Mouse (Mus musculus) cerebellum, adult 2 months (tissue): ENCODE data around the gene Idh3b. TPM values are rescaled to one million over a fixed set of nuclear protein-coding genes. Genes with fewer than 3 reads are reported as not detected.

Experiments
- DNase-seq, 2 experiments: peaks; one replicate each; pipeline ENCODE4 v3.0.0; 2021
- H3K27ac ChIP-seq: fragments of 200-500 bp; 2 replicates; pipeline ENCODE4 v1.5.1; 2012; ENCODE audit warnings: low read length, control low read depth, inconsistent platforms; ENCODE audit not compliant: insufficient read depth
- H3K27me3 ChIP-seq: fragments of 200-500 bp; 2 replicates; pipeline ENCODE4 v1.6.1; 2012; ENCODE audit warnings: inconsistent platforms, mild to moderate bottlenecking, low read length, moderate library complexity; ENCODE audit not compliant: control insufficient read depth, insufficient read depth
- H3K4me1 ChIP-seq: fragments of 200-500 bp; 2 replicates; pipeline ENCODE4 v1.6.1; 2011; ENCODE audit warnings: low read length; ENCODE audit not compliant: control insufficient read depth, insufficient read depth
- H3K4me3 ChIP-seq: fragments of 200-500 bp; replicated peaks from 2 replicates; pipeline ENCODE3; 2011; ENCODE audit warnings: mild to moderate bottlenecking, low read depth, low read length, control low read depth; ENCODE audit not compliant: insufficient read depth
- CTCF ChIP-seq: fragments of 200-500 bp; IDR thresholded peaks from 2 replicates; pipeline ENCODE4 v1.5.1; 2011; ENCODE audit warnings: low read depth, mild to moderate bottlenecking, control low read depth, low read length, moderate library complexity, borderline replicate concordance; ENCODE audit not compliant: insufficient read depth
- POLR2A ChIP-seq: fragments of 200-500 bp; IDR thresholded peaks from 2 replicates; pipeline ENCODE4 v1.6.1; 2011; ENCODE audit warnings: low read length, control low read depth, borderline replicate concordance; ENCODE audit not compliant: insufficient read depth
- WGBS: fragments of 180-500 bp; shearing (Covaris S2); methylation state at CpG from one replicate; pipeline ENCODE4 v1.1.7; 2018; 5-methylcytosine and 5-hydroxymethylcytosine counted together
- polyA plus RNA-seq: library from polyadenylated mRNA; depleted of rRNA; stranded (reverse); fragments of >200 nt; gene quantifications from 2 replicates; pipeline ENCODE4 v1.2.3, GENCODE M21; 2012; rRNA removed

The Idh3b gene
- polyA plus RNA-seq, result 514 and 530 TPM in 2 replicates

GRCm38 (mm10) chr2:130283854-130284654 lies at the start of gene Idh3b:
Idh3b (minus strand) TSS chr2:130284547.
- TF ChIP-seq POLR2A (peak; percentile 96), CTCF (no peak)
- H3K27me3 ChIP-seq, result no peaks in the 10 kb centered on the region
- peaks cover 3% of the 10 kb centered on the region; the same call in 1 of the 2 replicates for H3K4me1 ChIP-seq
- DNase-seq, result peak; percentile 91 to 92
- WGBS, result under 1% methylated on average over 51 of the region's 51 CpGs
- H3K27ac ChIP-seq, result peak within 1 kb of the TSS; percentile 75
- peak within 1 kb of the TSS; percentile 88 for H3K4me3 ChIP-seq

- 85% methylated on average over 2 of the region's 2 CpGs for WGBS
- TF ChIP-seq CTCF, result no peak
- TF ChIP-seq POLR2A, result no peak
These were observed 45.2 kb upstream of the Idh3b start for GRCm38 (mm10) chr2:130329502-130329901.

GRCm38 (mm10) chr2:130327057-130327456 lies 42.7 kb upstream of the Idh3b start:
- Histone ChIP-seq H3K27me3 (no peaks in the 10 kb centered on the region), H3K27ac (no peak overlapping the region), H3K4me1 (no peaks in the 10 kb centered on the region), H3K4me3 (no peak overlapping the region)
- 59% methylated on average over 1 of the region's 1 CpGs for WGBS
- no peak for DNase-seq
- TF ChIP-seq CTCF (no peak), POLR2A (no peak)

More at GRCm38 (mm10) chr2:130329502-130329901, 45.2 kb upstream of the Idh3b start:
- Histone ChIP-seq H3K27ac (no peak overlapping the region), H3K4me1 (no peaks in the 10 kb centered on the region), H3K27me3 (no peaks in the 10 kb centered on the region), H3K4me3 (no peak overlapping the region)
- DNase-seq, result no peak

- no peak for DNase-seq
- H3K27ac ChIP-seq, result no peak overlapping the region
- no peaks in the 10 kb centered on the region for H3K27me3 ChIP-seq
- WGBS, result 60% methylated on average over 4 of the region's 4 CpGs
- no peak for TF ChIP-seq CTCF
- TF ChIP-seq POLR2A, result no peak
- no peak overlapping the region for H3K4me3 ChIP-seq
- H3K4me1 ChIP-seq, result no peaks in the 10 kb centered on the region
These were observed 18.7 kb upstream of the Idh3b start for GRCm38 (mm10) chr2:130303014-130303413.

GRCm38 (mm10) chr2:130297580-130297979 lies 13.2 kb upstream of the Idh3b start:
- 84% methylated on average over 9 of the region's 9 CpGs for WGBS
- Histone ChIP-seq H3K27me3 (peaks cover 2% of the 10 kb centered on the region; the same call in 1 of the 2 replicates), H3K4me1 (no peaks in the 10 kb centered on the region), H3K4me3 (no peak overlapping the region), H3K27ac (no peak overlapping the region)
- DNase-seq, result no peak
- TF ChIP-seq CTCF (no peak), POLR2A (no peak)

- 9% methylated on average over 20 of the region's 20 CpGs for WGBS
- H3K4me3 ChIP-seq, result peak overlapping the region; percentile 46
- no peak for TF ChIP-seq POLR2A
- no peak for DNase-seq
- peaks cover 2% of the 10 kb centered on the region; the same call in 1 of the 2 replicates for H3K27me3 ChIP-seq
- H3K27ac ChIP-seq, result no peak overlapping the region
- H3K4me1 ChIP-seq, result no peaks in the 10 kb centered on the region
These were observed 11.9 kb upstream of the Idh3b start for GRCm38 (mm10) chr2:130296134-130296745.

GRCm38 (mm10) chr2:130295331-130296133 lies 11.2 kb upstream of the Idh3b start:
- peak; percentile 43 to 51 for DNase-seq
- peak overlapping the region; percentile 46 for H3K4me3 ChIP-seq
- no peak for TF ChIP-seq POLR2A
- TF ChIP-seq CTCF, result no peak
- peaks cover 2% of the 10 kb centered on the region; the same call in 1 of the 2 replicates for H3K27me3 ChIP-seq
- no peaks in the 10 kb centered on the region for H3K4me1 ChIP-seq
- under 1% methylated on average over 84 of the region's 99 CpGs for WGBS
- no peak overlapping the region for H3K27ac ChIP-seq
